Mouse (Mus musculus) CH12.LX (cell line): ENCODE measurements around the gene Eps8l3. TPM values are rescaled to one million over a fixed set of nuclear protein-coding genes. Genes with fewer than 3 reads are reported as not detected.

Experiments used
- DNase-seq: peaks from one replicate; pipeline ENCODE4 v3.0.0-alpha.2; 2013; ENCODE audit errors: extremely low read depth
- H3K27ac ChIP-seq: 2 replicates; pipeline ENCODE4 v1.5.1; 2012; ENCODE audit warnings: low read depth, mild to moderate bottlenecking, control low read depth, moderate library complexity; ENCODE audit not compliant: insufficient read depth
- H3K27me3 ChIP-seq: replicated peaks from 2 replicates; pipeline ENCODE3; 2012; ENCODE audit warnings: inconsistent platforms
- H3K36me3 ChIP-seq, 2 experiments: replicated peaks in 1 of 2; 2 replicates each; pipeline versions ENCODE3 to v1.6.1; 2012; ENCODE audit warnings: inconsistent platforms in 1 of 2, low read length in 1 of 2, mild to moderate bottlenecking in 1 of 2, mixed read lengths in 1 of 2, moderate library complexity in 1 of 2; ENCODE audit not compliant: control insufficient read depth in 1 of 2, insufficient read depth in 1 of 2
- H3K4me1 ChIP-seq, 2 experiments: 2 replicates each; pipeline ENCODE4 v1.6.1; 2012; ENCODE audit warnings: inconsistent platforms in 1 of 2, moderate library complexity in 1 of 2; ENCODE audit not compliant: insufficient read depth in 2 of 2, control insufficient read depth in 1 of 2
- H3K4me2 ChIP-seq: 2 replicates; pipeline ENCODE4 v1.6.1; 2012; ENCODE audit warnings: low read depth, mild to moderate bottlenecking, control low read depth; ENCODE audit not compliant: poor library complexity, insufficient read depth, severe bottlenecking
- H3K4me3 ChIP-seq, 3 experiments: fragments of 150-350 bp in 1 of 3; sonication (generic) in 1 of 3; replicated peaks in 1 of 3; 2 replicates each; pipeline versions ENCODE3 to v1.5.1; 2011 to 2012; ENCODE audit warnings: low read depth in 2 of 3, low read length in 2 of 3, mild to moderate bottlenecking in 2 of 3, moderate library complexity in 2 of 3, control low read depth in 1 of 3, improper control_type of control experiment in 1 of 3, inconsistent platforms in 1 of 3, mixed read lengths in 1 of 3; ENCODE audit not compliant: poor library complexity in 1 of 3
- H3K79me2 ChIP-seq: replicated peaks from 2 replicates; pipeline ENCODE4 v1.6.1; 2012; ENCODE audit warnings: mild to moderate bottlenecking, moderate library complexity; ENCODE audit not compliant: control insufficient read depth, poor library complexity, insufficient read depth, severe bottlenecking; ENCODE audit errors: extremely low read depth
- H3K9ac ChIP-seq: 2 replicates; pipeline ENCODE4 v1.6.1; 2012; ENCODE audit warnings: low read depth, mild to moderate bottlenecking, control low read depth, moderate library complexity; ENCODE audit not compliant: insufficient read depth
- H3K9me3 ChIP-seq: replicated peaks from 2 replicates; pipeline ENCODE3; 2012; ENCODE audit warnings: low read length, inconsistent platforms, mixed read lengths
- BHLHE40 ChIP-seq: IDR thresholded peaks from 2 replicates; pipeline ENCODE4 v1.6.1; 2011; ENCODE audit warnings: mild to moderate bottlenecking, low read depth, low read length, improper control_type of control experiment
- CTCF ChIP-seq, 2 experiments: IDR thresholded peaks in 1 of 2; conservative IDR thresholded peaks in 1 of 2; 2 replicates each; pipeline ENCODE4 v1.5.1; 2011 to 2012; ENCODE audit warnings: low read depth in 2 of 2, low read length in 2 of 2, improper control_type of control experiment in 1 of 2, inconsistent platforms in 1 of 2, mild to moderate bottlenecking in 1 of 2, moderate library complexity in 1 of 2
- ELF1 ChIP-seq: IDR thresholded peaks from 2 replicates; pipeline ENCODE4 v1.6.1; 2014; ENCODE audit warnings: low read depth, mild to moderate bottlenecking, inconsistent platforms, low read length, improper control_type of control experiment
- ETS1 ChIP-seq: conservative IDR thresholded peaks from 2 replicates; pipeline ENCODE4 v1.6.1; 2012; ENCODE audit warnings: low read depth, mild to moderate bottlenecking, inconsistent platforms, low read length, improper control_type of control experiment, moderate library complexity
- GABPA ChIP-seq: IDR thresholded peaks from 2 replicates; pipeline ENCODE4 v1.6.1; 2012; ENCODE audit warnings: low read depth, low read length, improper control_type of control experiment, inconsistent platforms; ENCODE audit not compliant: insufficient replicate concordance
- IRF4 ChIP-seq: IDR thresholded peaks from 2 replicates; pipeline ENCODE4 v1.6.1; 2014; ENCODE audit warnings: low read depth, mild to moderate bottlenecking, inconsistent platforms, low read length, improper control_type of control experiment
- JUN ChIP-seq: IDR thresholded peaks from 2 replicates; pipeline ENCODE4 v1.6.1; 2011; ENCODE audit warnings: low read depth, mild to moderate bottlenecking, low read length, improper control_type of control experiment, moderate library complexity; ENCODE audit not compliant: insufficient read depth
- JUND ChIP-seq: conservative IDR thresholded peaks from 2 replicates; pipeline ENCODE4 v1.6.1; 2011; ENCODE audit warnings: low read depth, low read length, improper control_type of control experiment
- KAT2A ChIP-seq: IDR thresholded peaks from 2 replicates; pipeline ENCODE4 v1.6.1; 2012; ENCODE audit warnings: low read length, improper control_type of control experiment, inconsistent platforms; ENCODE audit not compliant: insufficient replicate concordance
- MAFK ChIP-seq: IDR thresholded peaks from 2 replicates; pipeline ENCODE4 v1.6.1; 2011; ENCODE audit warnings: low read length, improper control_type of control experiment; ENCODE audit not compliant: insufficient replicate concordance
- MAX ChIP-seq: IDR thresholded peaks from 2 replicates; pipeline ENCODE4 v1.6.1; 2011; ENCODE audit warnings: low read length, improper control_type of control experiment
- MEF2A ChIP-seq: IDR thresholded peaks from 2 replicates; pipeline ENCODE4 v1.6.1; 2014; ENCODE audit warnings: low read depth, mild to moderate bottlenecking, inconsistent platforms, low read length, improper control_type of control experiment, borderline replicate concordance
- MXI1 ChIP-seq: IDR thresholded peaks from 2 replicates; pipeline ENCODE4 v1.6.1; 2011; ENCODE audit warnings: mild to moderate bottlenecking, low read depth, low read length, improper control_type of control experiment
- MYC ChIP-seq: IDR thresholded peaks from 2 replicates; pipeline ENCODE4 v1.6.1; 2011; ENCODE audit warnings: low read depth, mild to moderate bottlenecking, improper control_type of control experiment, low read length
- NELFE ChIP-seq: IDR thresholded peaks from 2 replicates; pipeline ENCODE4 v1.6.1; 2011; ENCODE audit warnings: low read depth, low read length, improper control_type of control experiment
- NRF1 ChIP-seq: IDR thresholded peaks from 2 replicates; pipeline ENCODE4 v1.6.1; 2014; ENCODE audit warnings: low read depth, mild to moderate bottlenecking, inconsistent platforms, low read length, improper control_type of control experiment, moderate library complexity
- POLR2AphosphoS2 ChIP-seq: IDR thresholded peaks from 2 replicates; pipeline ENCODE4 v1.6.1; 2011; ENCODE audit warnings: low read depth, low read length, improper control_type of control experiment
- RAD21 ChIP-seq: IDR thresholded peaks from 2 replicates; pipeline ENCODE4 v1.6.1; 2011; ENCODE audit warnings: low read depth, mild to moderate bottlenecking, low read length, improper control_type of control experiment, moderate library complexity
- RCOR1 ChIP-seq: conservative IDR thresholded peaks from 2 replicates; pipeline ENCODE4 v1.6.1; 2012; ENCODE audit warnings: low read depth, mild to moderate bottlenecking, inconsistent platforms, low read length, improper control_type of control experiment
- SMC3 ChIP-seq: IDR thresholded peaks from 2 replicates; pipeline ENCODE4 v1.6.1; 2011; ENCODE audit warnings: low read depth, low read length, improper control_type of control experiment
- TBP ChIP-seq: conservative IDR thresholded peaks from 2 replicates; pipeline ENCODE4 v1.6.1; 2011; ENCODE audit warnings: low read depth, low read length, improper control_type of control experiment
- TCF12 ChIP-seq: IDR thresholded peaks from 2 replicates; pipeline ENCODE4 v1.6.1; 2014; ENCODE audit warnings: low read depth, mild to moderate bottlenecking, inconsistent platforms, low read length, improper control_type of control experiment
- ZKSCAN1 ChIP-seq: IDR thresholded peaks from 2 replicates; pipeline ENCODE4 v1.6.1; 2012; ENCODE audit warnings: low read depth, inconsistent platforms, low read length, improper control_type of control experiment, borderline replicate concordance
- ZMIZ1 ChIP-seq: IDR thresholded peaks from 2 replicates; pipeline ENCODE4 v1.6.1; 2012; ENCODE audit warnings: low read depth, mild to moderate bottlenecking, inconsistent platforms, low read length, improper control_type of control experiment
- ZNF384 ChIP-seq: IDR thresholded peaks from 2 replicates; pipeline ENCODE4 v1.6.1; 2012; ENCODE audit warnings: low read depth, low read length, improper control_type of control experiment, inconsistent platforms
- dilution Hi-C: fragments of 300-500 bp; cut with MboI; formaldehyde crosslinking; loops from 2 replicates; pipeline ENCODE4 v1.14.3; 2020; ENCODE audit warnings: low sequenced_read_pairs; ENCODE audit not compliant: extremely low pct_unique_long_range_greater_than_20kb, extremely low pct_ligation_motif_present
- in situ Hi-C: fragments of 300-500 bp; cut with MboI; formaldehyde crosslinking; loops from 3 replicates; pipeline ENCODE4 v1.14.3; 2019; ENCODE audit warnings: low sequenced_read_pairs, low pct_ligation_motif_present, low pct_unique_long_range_greater_than_20kb, mixed read lengths
- polyA plus RNA-seq: library from polyadenylated mRNA; unstranded; fragments of >175 nt; gene quantifications from 2 replicates; pipeline ENCODE4 v1.2.1, GENCODE M21; 2012; ENCODE audit warnings: low read depth; ENCODE audit not compliant: insufficient read length
- total RNA-seq, 2 experiments: library from RNA; depleted of rRNA; stranded (reverse); fragments of 300-350 nt in 1 of 2; fragments of >200 nt in 1 of 2; gene quantifications; 2 replicates each; pipeline ENCODE4 v1.2.3; 2012 to 2014

Eps8l3 gene
- not detected in 2 replicates for total RNA-seq (2012; rRNA removed)
- not detected in 2 replicates for total RNA-seq (2014; rRNA removed)
- polyA plus RNA-seq = not detected in 2 replicates

- no peak within 1 kb of the TSS for H3K9ac ChIP-seq
- DNase-seq = no peak
- no peak for TF ChIP-seq NELFE
- TF ChIP-seq POLR2AphosphoS2 = no peak
- no peak for TF ChIP-seq RCOR1
- TF ChIP-seq RAD21 = no peak
- TF ChIP-seq MEF2A = no peak
- TF ChIP-seq ETS1 = no peak
- TF ChIP-seq MAFK = no peak
- TF ChIP-seq ZKSCAN1 = no peak
- TF ChIP-seq MXI1 = no peak
- TF ChIP-seq JUND = no peak
- TF ChIP-seq GABPA = no peak
- TF ChIP-seq, all 38 proteins: peak for 0
- Histone ChIP-seq H3K27me3 (peaks cover 7% of the 10 kb centered on the region), H3K27ac (no peak within 1 kb of the TSS), H3K4me2 (no peak within 1 kb of the TSS), H3K4me1 (peaks cover 0 to 18% of the 10 kb centered on the region in 2 experiments; a peak in 2 of 4 replicates), H3K79me2 (no peaks in the 10 kb centered on the region), H3K36me3 (no peaks in the 10 kb centered on the region), H3K9me3 (no peaks in the 10 kb centered on the region), H3K4me3 (no peak within 1 kb of the TSS)
- in situ Hi-C loops = no loop called here
- dilution Hi-C loops = no loop called here
Measured at GRCm38 (mm10) chr3:107877005-107877404, at the start of gene Eps8l3. Gene Eps8l3, plus strand, starts transcription at chr3:107877229.

DNA sequence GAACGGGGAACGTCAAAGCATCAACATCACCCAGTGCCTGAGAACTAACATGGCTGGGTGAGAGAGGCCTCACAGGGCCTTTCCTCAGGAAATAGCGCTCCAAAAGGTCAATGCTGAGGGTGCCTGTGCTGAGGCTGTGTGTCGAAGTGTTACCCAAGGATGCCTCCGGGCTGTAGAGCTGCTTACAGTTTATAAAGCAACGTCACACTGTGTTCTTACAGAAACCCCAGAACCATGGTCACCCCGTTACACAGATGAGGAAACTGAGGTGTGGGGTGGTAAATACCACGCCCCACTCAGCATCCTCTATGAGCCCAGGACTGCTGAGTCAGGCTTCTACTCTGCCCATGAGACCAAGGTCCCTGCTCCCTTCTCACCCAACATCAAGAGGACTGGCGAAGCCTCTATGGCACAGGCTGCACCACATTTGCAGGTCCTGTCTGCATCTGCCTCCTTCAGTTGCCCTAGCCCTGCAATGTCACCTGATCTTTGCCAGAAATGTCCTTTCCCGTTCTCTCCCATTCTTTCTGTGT, 49.1 kb upstream of the Eps8l3 start:
- H3K79me2 ChIP-seq = no peaks in the 10 kb centered on the region
- dilution Hi-C loops = no loop called here
- H3K36me3 ChIP-seq = no peaks in the 10 kb centered on the region
- no peak for TF ChIP-seq RCOR1
- no peak for TF ChIP-seq BHLHE40
- no peak for TF ChIP-seq SMC3
- TF ChIP-seq MAX = no peak
- TF ChIP-seq CTCF (conservative IDR thresholded peaks at IDR 0.05 in 1 of 2, IDR thresholded peaks at IDR 0.05 in 1 of 2; ENCODE audit: low read depth in 2 of 2, low read length in 2 of 2) = no peak
- no peak for TF ChIP-seq IRF4
- no peak for TF ChIP-seq ELF1
- TF ChIP-seq MAFK = no peak
- TF ChIP-seq TBP = no peak
- TF ChIP-seq ZKSCAN1 = no peak
- TF ChIP-seq ZMIZ1 = no peak
- TF ChIP-seq ZNF384 = no peak
- TF ChIP-seq KAT2A = no peak
- TF ChIP-seq GABPA = no peak
- TF ChIP-seq JUN = no peak
- no peak for TF ChIP-seq MEF2A
- no peak for TF ChIP-seq TCF12
- TF ChIP-seq MXI1 = no peak
- no peak for TF ChIP-seq MYC
- no peak for TF ChIP-seq NRF1
- TF ChIP-seq, all 38 proteins: peak for 0
- H3K27me3 ChIP-seq = no peaks in the 10 kb centered on the region
- H3K4me2 ChIP-seq = no peak overlapping the region
- H3K9me3 ChIP-seq = no peaks in the 10 kb centered on the region
- H3K4me1 ChIP-seq = peaks cover 27 to 64% of the 10 kb centered on the region in 2 experiments
- H3K9ac ChIP-seq = no peak overlapping the region
- H3K4me3 ChIP-seq = no peak overlapping the region
- in situ Hi-C loops = no loop called here
- DNase-seq = no peak
- no peak overlapping the region for H3K27ac ChIP-seq
